Mouse (Mus musculus) intestine, postnatal 0 days (tissue): ENCODE measurements at regions not wholly inside any gene's neighbourhood (a gene's known extent, or its start where the extent isn't known, plus 50 kb on each side); places are given as distances from the start of the nearest gene placed in this dataset.

Experiments
- ATAC-seq: fragments of 200-750 bp; cut with Nextera tagmentation; 2 replicates; pipeline ENCODE4 v1.8.0; 2017; ENCODE audit warnings: mild to moderate bottlenecking, moderate TSS enrichment, moderate library complexity
- H3K27ac ChIP-seq: fragments of 300-500 bp; sonication (generic); 2 replicates; pipeline ENCODE4 v1.5.1; 2014; ENCODE audit warnings: mild to moderate bottlenecking, low read depth, low read length, moderate library complexity
- H3K27me3 ChIP-seq: fragments of 300-500 bp; sonication (generic); replicated peaks from 2 replicates; pipeline ENCODE4 v1.6.1; 2014; ENCODE audit warnings: low read length, mixed read lengths; ENCODE audit not compliant: control insufficient read depth, insufficient read depth
- H3K36me3 ChIP-seq: fragments of 300-500 bp; sonication (generic); 2 replicates; pipeline ENCODE4 v1.6.1; 2014; ENCODE audit warnings: mild to moderate bottlenecking, moderate library complexity; ENCODE audit not compliant: control insufficient read depth, insufficient read depth
- H3K4me1 ChIP-seq: fragments of 300-500 bp; sonication (generic); replicated peaks from 2 replicates; pipeline ENCODE4 v1.6.1; 2014; ENCODE audit warnings: antibody characterized with exemption, low read length, mixed read lengths; ENCODE audit not compliant: control insufficient read depth, insufficient read depth
- H3K4me2 ChIP-seq: fragments of 300-500 bp; sonication (generic); replicated peaks from 2 replicates; pipeline ENCODE4 v1.6.1; 2014; ENCODE audit warnings: low read depth, mild to moderate bottlenecking, moderate library complexity
- H3K4me3 ChIP-seq: fragments of 300-500 bp; sonication (generic); 2 replicates; pipeline ENCODE4 v1.5.1; 2014; ENCODE audit warnings: low read depth, low read length
- H3K9ac ChIP-seq: fragments of 300-500 bp; sonication (generic); 2 replicates; pipeline ENCODE4 v1.6.1; 2014; ENCODE audit warnings: mild to moderate bottlenecking, low read depth, low read length
- H3K9me3 ChIP-seq: fragments of 300-500 bp; sonication (generic); 2 replicates; pipeline ENCODE4 v1.6.1; 2016; ENCODE audit warnings: mixed run types; ENCODE audit not compliant: control insufficient read depth
- CTCF ChIP-seq: sonication (generic); IDR thresholded peaks from 2 replicates; pipeline ENCODE4 v1.5.1; 2016; ENCODE audit warnings: low read depth, mild to moderate bottlenecking, control low read depth, antibody characterized with exemption, moderate library complexity
- WGBS: fragments of 180-500 bp; shearing (Covaris S2); extraction: QIAGEN DNeasy Blood & Tissue Kit; methylation state at CpG from one replicate; pipeline ENCODE4 v1.1.7; 2014; 5-methylcytosine and 5-hydroxymethylcytosine counted together

- no peaks in the 10 kb centered on the region for H3K9me3 ChIP-seq
- H3K9ac ChIP-seq: no peak overlapping the region
- H3K27ac ChIP-seq: no peak overlapping the region
- no peak overlapping the region for H3K4me2 ChIP-seq
- no peak overlapping the region for H3K4me3 ChIP-seq
- no peak for TF ChIP-seq CTCF
- H3K36me3 ChIP-seq: no peaks in the 10 kb centered on the region
- no peaks in the 10 kb centered on the region for H3K4me1 ChIP-seq
- H3K27me3 ChIP-seq: no peaks in the 10 kb centered on the region
- WGBS: 45% methylated on average over 7 of the region's 7 CpGs
- peak; percentile 63 for ATAC-seq
Measured at GRCm38 (mm10) chr2:59431867-59432266, 52.6 kb upstream of the Dapl1 start.
